Mouse (Mus musculus) urinary bladder, postnatal 10 days (tissue): ENCODE measurements around the gene Ttc1.

Source experiments
- DNase-seq: peaks from one replicate; pipeline ENCODE4 v3.0.0; 2022; ENCODE audit warnings: low spot score

The Ttc1 gene

GRCm38 (mm10) chr11:43747233-43748226, at the start of gene Ttc1:
Gene Ttc1, minus strand, starts transcription at chr11:43748008.
- peak; percentile 86 for DNase-seq

DNA sequence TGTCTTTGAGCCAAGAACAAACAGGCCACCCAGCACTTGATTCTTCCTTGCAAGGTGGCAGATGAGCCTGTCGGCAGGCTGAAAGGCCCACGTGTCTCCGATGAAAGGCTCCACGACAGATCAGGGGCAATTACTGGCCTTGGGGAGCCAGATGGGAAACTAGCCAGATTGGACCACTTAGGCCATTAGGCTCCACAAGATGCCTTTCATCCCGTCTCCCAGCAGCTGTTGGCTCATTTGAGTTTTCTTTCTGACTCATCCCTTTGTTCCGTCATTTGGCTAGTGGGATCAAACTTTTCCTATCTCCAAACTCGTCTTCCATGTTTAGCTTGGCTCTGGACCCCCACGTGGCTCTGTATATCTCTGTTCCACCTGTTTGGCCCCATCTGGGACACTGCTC, 48.2 kb upstream of the Ttc1 start:
- no peak for DNase-seq

DNA sequence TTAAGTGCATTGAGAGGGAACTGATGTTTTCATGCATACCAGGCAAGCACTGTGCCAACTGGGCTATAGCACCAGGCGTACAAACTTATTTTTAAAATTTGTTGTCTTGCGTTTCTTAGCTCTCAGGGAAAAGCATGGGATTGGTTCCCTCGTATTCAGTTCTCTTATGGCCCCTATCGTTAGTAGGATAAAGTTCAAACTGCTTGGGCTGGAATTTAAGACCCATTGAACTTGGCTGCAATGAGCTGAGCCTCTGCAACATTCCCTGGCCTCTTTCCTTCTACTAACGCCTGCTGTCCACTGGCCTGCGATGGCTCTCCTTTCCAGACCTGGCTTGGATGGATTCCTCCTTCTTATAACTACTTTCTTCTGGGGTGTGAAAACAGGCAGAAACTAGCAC, 42.6 kb upstream of the Ttc1 start:
- no peak for DNase-seq

DNA sequence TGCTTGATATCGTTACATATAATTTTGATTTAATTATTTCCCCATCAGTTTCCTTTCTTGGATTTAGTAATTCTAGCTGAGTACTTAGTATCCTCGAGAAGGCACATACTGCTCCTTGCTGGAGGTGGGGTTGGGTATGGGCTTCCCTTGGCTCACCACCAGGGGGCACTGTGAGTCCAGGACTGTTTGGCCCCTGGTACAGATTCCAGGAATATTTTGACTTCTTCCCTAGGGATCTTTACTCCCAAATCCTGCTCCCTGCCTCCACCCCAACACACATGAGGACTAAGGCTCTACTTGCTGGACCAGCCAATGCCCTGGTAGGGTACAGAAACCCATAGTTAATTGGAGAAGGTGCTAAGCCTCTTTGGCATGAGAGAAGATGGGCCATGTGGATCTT, 36.0 kb upstream of the Ttc1 start:
- no peak for DNase-seq

GRCm38 (mm10) chr11:43783106-43783505, 35.3 kb upstream of the Ttc1 start:
- no peak for DNase-seq

DNA sequence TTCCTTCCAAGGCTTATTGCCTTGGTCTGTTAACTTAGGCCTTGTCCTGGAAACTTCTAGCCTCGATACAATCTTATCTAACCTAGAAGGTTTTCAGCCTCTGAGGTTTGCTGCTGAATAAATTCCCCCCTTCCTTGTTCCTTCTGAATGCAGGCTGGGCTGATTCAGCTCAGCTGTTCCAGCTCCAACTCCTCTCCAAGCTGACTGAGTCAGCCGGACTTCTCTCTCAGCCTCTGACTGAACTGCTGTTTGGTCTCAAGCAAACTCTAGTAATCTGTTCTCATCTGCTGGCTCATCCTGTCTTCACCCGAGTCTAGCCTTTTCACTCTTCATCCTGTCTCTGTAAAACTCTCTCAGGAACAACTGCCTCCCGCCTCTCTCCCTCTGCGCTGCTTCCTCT, 31.7 kb upstream of the Ttc1 start:
- no peak for DNase-seq

DNA sequence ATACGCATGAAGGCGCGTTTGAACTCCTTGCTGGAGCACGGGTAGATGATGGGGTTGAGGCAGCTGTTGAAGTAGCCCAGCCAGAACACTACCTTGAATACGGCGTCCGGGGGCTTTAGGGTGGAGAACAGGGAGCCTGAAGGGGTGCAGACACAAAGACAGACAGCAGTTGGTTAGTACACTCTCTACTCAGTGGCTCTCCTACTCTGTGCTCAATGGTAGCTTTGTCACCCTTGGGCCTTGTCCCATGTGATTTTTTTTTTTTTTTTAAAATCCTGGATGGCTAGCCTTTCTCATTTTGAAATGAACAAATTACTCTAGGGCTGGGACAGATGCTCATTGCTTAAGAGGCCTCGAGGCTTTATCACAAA, 28.5 kb upstream of the Ttc1 start:
- no peak for DNase-seq

DNA sequence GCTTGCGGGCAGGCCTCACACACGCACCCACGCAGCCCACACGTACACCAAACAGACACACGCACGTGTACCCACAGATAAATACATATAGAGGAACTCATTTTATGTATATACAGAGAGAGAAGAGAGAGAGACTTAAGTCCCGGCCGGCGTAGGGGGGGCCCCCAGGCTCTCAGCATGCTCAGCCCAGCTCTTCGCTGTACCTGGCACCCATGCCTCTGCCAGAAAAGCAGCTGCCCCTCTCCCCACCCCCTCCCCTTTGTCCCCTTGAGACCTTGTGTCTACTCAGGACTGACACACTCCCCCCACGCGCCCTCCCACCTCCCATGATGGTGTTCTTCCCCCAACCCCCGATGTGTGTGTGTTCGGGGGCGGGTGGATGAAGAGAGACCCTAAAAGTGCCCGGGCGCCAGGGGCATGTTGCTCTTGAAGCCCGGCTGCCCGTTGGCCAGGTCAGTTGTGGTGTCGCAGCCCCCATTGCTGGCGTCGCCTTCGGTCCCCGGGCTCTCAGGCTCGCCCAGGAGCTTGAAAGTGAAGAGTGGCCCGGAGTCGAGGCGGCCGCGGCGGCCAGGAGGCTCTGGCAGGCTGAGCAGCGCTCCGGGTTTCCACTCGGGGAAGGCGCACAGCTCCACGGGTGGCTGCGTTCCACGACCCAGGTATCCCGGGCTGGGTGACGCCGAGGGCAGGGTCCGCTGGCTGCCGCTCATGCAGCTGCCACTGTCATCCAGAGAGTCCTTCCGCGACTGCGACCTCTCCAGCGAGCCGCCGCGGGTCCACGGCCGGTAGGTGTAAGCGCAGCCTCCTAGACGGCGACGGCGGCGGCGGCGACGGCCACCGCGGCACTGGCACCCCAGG, 27.9 kb upstream of the Ttc1 start:
- DNase-seq, result no peak

DNA sequence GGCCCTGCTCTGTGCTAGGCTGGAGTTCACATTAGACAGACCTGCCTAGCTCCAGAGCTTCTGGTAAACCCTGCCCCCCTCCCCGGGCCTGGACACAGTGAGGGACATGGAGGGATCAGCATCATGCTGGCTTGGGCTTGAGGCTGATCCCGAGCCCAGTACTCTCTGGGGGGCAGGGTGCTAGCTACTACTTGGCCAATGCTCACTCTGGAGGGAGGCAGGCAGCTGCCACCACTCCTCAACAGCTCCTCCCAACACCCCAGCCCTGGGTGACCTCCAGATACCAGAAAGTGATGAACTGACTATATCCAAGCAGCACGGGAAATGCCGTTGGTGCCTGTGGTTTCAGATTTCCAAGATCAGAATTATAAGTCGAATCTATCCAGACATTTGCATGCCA, 25.9 kb upstream of the Ttc1 start:
- DNase-seq, result no peak

DNA sequence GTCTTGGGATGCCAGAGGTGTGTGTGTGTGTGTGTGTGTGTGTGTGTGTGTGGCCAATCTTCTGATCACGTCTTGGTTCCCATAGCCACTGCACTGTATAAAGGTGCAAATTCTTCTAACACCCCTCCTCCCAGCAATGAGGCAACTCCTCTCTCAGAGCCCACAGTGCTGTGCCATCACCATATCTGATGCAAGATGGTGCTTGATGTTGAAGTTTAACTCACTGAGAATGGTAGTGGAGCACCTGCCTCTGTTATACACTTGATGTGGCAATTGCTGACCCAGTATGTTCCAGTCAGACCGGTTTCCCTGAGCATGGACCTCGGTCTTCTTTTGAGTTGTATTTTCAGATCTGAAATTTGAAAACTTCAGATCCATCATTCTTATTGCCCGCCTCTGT, 22.3 kb upstream of the Ttc1 start:
- DNase-seq, result no peak

DNA sequence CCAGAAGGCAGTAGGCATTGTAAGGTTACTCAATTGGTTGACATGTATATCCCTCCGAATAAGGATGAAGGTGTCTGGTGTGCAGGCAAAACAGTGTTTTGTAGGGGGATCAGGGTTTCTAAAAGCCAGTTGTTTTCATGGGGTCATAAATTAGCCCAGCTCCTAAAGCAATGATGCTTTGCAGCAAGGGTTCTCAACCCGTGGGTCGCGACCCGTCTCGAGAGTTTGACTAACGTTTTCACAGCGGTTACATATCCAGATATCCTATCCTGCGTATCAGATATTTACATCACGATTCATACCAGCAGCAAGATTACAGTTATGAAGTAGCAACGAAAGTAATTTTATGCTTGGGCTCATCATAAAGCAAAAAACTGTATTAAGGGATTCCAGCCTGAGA, 19.9 kb upstream of the Ttc1 start:
- DNase-seq, result no peak

- no peak for DNase-seq
These were observed 19.3 kb upstream of the Ttc1 start for GRCm38 (mm10) chr11:43766922-43767648.

- no peak for DNase-seq
These were observed 10.6 kb upstream of the Ttc1 start for GRCm38 (mm10) chr11:43758436-43758835.

GRCm38 (mm10) chr11:43755411-43755810, 7.6 kb upstream of the Ttc1 start:
- no peak for DNase-seq

DNA sequence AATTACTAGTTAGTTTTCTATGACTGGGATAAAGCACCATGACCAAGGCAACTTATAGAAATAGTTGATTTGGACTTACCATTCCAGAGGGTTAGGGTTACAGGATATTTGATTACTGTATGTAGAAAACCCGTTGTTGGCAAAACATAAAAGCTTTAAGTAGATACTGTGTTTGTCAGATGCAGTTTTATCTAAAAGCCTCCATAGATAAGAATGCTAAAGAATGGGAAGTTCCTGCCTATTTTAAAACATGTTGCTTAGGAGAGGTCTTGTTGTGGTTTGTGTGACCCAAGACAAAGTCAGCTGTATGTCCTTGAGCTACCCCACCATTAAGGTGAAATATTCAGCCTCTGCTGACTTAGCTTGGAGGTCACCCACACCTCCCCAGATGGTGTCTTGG, 6.8 kb upstream of the Ttc1 start:
- no peak for DNase-seq

DNA sequence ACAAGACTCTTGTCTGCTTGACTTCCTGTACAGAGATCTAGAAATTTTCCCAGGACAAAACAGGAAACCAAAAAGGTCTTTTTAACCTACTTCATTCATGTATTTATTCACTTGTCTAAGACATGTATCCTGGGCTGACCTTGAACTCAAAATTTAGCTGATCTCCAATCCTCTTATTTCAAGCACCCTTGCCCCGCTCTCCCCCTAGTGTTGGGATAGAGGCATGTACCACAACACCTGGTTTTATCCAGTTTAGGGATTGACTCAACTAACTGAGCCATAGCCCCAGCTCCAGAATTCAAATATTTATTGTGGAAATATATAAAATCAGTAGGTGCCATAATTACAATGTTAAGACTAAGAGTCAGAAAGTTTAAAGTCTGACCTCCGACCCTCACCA, 3.7 kb upstream of the Ttc1 start:
- DNase-seq, result no peak

GRCm38 (mm10) chr11:43728737-43729301, 19.0 kb downstream of the Ttc1 start:
- DNase-seq, result no peak

GRCm38 (mm10) chr11:43727796-43728195, 20.0 kb downstream of the Ttc1 start:
- no peak for DNase-seq

GRCm38 (mm10) chr11:43723411-43723810, 24.4 kb downstream of the Ttc1 start:
- no peak for DNase-seq

DNA sequence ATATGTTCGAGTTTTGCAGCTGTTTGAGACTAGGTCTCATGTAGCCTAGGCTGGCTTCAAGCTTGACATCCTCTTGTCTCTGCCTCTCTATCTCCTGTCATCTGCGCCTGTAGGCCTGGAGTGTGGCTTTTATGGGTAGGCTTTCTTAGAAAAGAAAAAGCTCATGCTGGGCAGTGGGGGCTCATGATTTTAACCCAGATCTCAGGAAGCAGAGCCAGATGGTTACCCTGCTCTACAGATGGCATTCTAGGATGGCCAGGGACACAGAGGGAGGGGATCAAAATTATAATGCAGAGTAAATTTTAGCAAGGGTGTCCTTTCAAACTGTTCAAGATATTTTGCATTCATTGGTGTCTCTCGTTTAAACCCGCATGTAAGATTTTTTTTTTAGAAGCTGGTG, 35.6 kb downstream of the Ttc1 start:
- DNase-seq, result no peak

DNA sequence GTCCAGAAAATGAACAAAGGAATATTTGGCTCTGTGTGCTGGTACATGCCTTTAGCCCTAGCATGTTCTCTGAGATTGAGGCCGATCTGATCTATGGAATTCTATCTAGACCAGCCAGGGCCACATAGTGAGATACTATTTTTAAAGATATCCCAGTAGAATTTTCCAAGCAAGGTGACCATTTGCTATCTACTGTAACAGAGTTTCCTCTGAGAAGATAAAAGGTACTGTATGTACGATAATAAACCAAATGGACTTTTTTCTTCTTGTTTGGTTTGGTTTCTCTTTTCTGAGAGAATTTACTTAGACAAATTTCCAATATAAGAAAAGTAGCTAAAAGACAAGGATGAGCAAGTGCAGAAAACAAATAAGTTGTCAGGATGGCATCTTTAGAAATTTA, 39.4 kb downstream of the Ttc1 start:
- DNase-seq, result no peak

- DNase-seq, result no peak
These were observed 42.1 kb downstream of the Ttc1 start for GRCm38 (mm10) chr11:43705751-43706150.
